Mouse (Mus musculus) ES-E14 (cell line): ENCODE measurements around the gene Ndufv1.
"Not testable (repeated sequence)": the region's sequence is repeated elsewhere in the genome, so short reads cannot be mapped to it uniquely, and the experiment has no call there.

Experiments used
- CHD2 ChIP-seq: IDR thresholded peaks from 2 replicates; pipeline ENCODE4 v1.6.1; 2014; ENCODE audit warnings: mild to moderate bottlenecking, low read depth, low read length, inconsistent platforms
- HCFC1 ChIP-seq: IDR thresholded peaks from 2 replicates; pipeline ENCODE4 v1.6.1; 2012; ENCODE audit warnings: low read length, inconsistent platforms, borderline replicate concordance; ENCODE audit not compliant: insufficient read depth
- MAFK ChIP-seq: IDR thresholded peaks from 2 replicates; pipeline ENCODE4 v1.6.1; 2014; ENCODE audit warnings: mild to moderate bottlenecking, low read depth, low read length, inconsistent platforms; ENCODE audit not compliant: insufficient read depth
- ZC3H11A ChIP-seq: IDR thresholded peaks from 2 replicates; pipeline ENCODE4 v1.6.1; 2012; ENCODE audit warnings: low read depth, mild to moderate bottlenecking, inconsistent platforms, low read length, borderline replicate concordance
- ZNF384 ChIP-seq: IDR thresholded peaks from 2 replicates; pipeline ENCODE4 v1.6.1; 2012; ENCODE audit warnings: low read depth, low read length, inconsistent platforms

DNA sequence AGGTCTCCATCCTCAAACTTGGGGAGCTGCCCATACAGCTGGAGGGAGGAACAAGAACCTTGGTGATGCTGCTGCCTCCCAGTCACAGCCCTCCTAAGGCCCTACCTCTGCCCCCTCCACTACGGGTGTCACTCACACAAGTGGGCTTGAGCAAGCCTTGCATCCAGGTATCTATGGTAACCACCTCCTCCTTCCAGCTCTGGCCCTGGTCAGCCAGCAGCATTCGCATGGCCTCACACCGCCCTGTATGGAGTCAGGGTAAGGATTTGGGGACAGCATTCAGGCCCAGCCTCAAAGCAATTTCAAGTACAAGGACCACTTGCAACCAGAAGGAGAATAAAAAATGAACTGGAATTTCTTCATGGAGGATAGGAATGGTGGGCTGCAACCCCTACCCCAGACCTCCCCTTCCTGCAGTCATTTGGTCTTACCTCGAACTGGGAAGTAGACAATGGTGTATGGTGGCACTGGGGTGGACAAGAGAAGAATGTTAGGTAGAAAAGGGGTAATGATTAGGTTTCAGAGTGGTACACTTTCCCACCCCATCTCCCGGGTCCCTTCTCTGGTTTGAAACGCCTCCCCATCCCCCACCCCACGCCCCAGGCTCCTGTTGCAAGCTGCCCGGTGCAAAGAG lies 24.7 kb upstream of the Ndufv1 start:
- not testable (repeated sequence) for TF ChIP-seq ZC3H11A, HCFC1, CHD2, ZNF384, MAFK
